In the genomic region with DNA sequence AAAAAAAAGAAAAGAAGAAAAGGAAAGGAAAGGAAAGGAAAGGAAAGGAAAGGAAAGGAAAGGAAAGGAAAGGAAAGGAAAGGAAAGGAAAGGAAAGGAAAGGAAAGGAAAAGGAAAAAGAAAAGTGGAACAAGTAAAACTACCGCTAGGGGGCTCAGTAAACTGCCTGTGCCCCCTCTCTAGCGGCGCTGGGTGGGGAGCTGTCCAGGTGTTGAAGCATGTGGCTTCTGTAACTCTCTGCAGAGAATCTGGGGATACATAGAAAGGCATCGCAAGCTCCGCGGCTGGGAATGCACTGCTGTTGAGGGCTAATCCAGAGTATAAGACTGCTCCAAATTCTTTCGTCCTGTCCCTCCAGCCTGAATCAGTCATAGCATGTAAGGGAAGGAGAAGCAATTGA, we compare ENCODE assay signal across 12 mouse cellular contexts.
A peak's percentile ranks its signal among the peaks of the same experiment; 100 is the strongest.
DNase-seq lines count a peak whose midpoint lies in the region; ATAC-seq and TF ChIP-seq lines count a peak whose summit lies in the region.
"Had no signal": no experiment of that assay in that cellular context is flagged by ENCODE, and none has a peak within 500 bp of the region (broad histone marks: within the 10 kb centered on the region; RNA-seq: fewer than 3 reads in every experiment).

No protein-coding gene starts in this region.

- WGBS in hindbrain, postnatal 0 days: 25% methylated on average over 7 of the region's 7 CpGs
- WGBS in hindbrain, embryonic 12.5 days: 31% methylated on average over 7 of the region's 7 CpGs
- 25% methylated on average over 7 of the region's 7 CpGs for WGBS in neural tube, embryonic 15.5 days
- WGBS in embryonic facial prominence, embryonic 11.5 days: 22% methylated on average over 7 of the region's 7 CpGs

- ATAC-seq in hindbrain, postnatal 0 days: no peak
- no peak for ATAC-seq in hindbrain, embryonic 12.5 days (ENCODE audit: low FRiP score)
- ATAC-seq in neural tube, embryonic 15.5 days (ENCODE audit: low FRiP score): no peak
- no peak for ATAC-seq in embryonic facial prominence, embryonic 11.5 days (replicated peaks; ENCODE audit: insufficient number of reproducible peaks, low FRiP score, low TSS enrichment, low read depth)

- no peaks in the 10 kb centered on the region for H3K27me3 ChIP-seq in hindbrain, postnatal 0 days (ENCODE audit: insufficient read depth, low read length)
- no peaks in the 10 kb centered on the region for H3K27me3 ChIP-seq in hindbrain, embryonic 12.5 days
- no peaks in the 10 kb centered on the region for H3K27me3 ChIP-seq in neural tube, embryonic 15.5 days (replicated peaks)
- H3K27me3 ChIP-seq in embryonic facial prominence, embryonic 11.5 days (ENCODE audit: control insufficient read depth, insufficient read depth, low read length): no peaks in the 10 kb centered on the region
- H3K27me3 ChIP-seq: embryonic facial prominence, embryonic 13.5 days; lung, embryonic 15.5 days had no signal

- TF ChIP-seq CTCF in hindbrain, postnatal 0 days (IDR thresholded peaks at IDR 0.05; ENCODE audit: low read depth): peak; percentile 32; the same call in 1 of the 2 replicates

- no peak for DNase-seq in hindbrain, postnatal 0 days (ENCODE audit: low spot score)
- DNase-seq in neural tube, embryonic 10.5 days (ENCODE audit: extremely low spot score, low spot score): peak; percentile 17
- peak; percentile 74 for DNase-seq in embryonic facial prominence, embryonic 11.5 days (ENCODE audit: low spot score)
- peak; percentile 39 for DNase-seq in testis, postnatal 10 days (ENCODE audit: low spot score)
- DNase-seq in right cerebral cortex, postnatal 14 days: no peak
- no peak for DNase-seq in frontal cortex, postnatal 25 days (ENCODE audit: low spot score in 2 of 2)
- DNase-seq: gastrocnemius, postnatal 14 days had no signal

- H3K4me3 ChIP-seq in hindbrain, postnatal 0 days (ENCODE audit: low read length): no peak overlapping the region
- H3K4me3 ChIP-seq in hindbrain, embryonic 12.5 days: no peak overlapping the region
- H3K4me3 ChIP-seq in neural tube, embryonic 15.5 days (replicated peaks): no peak overlapping the region
- no peak overlapping the region for H3K4me3 ChIP-seq in embryonic facial prominence, embryonic 11.5 days (ENCODE audit: low read depth, low read length)
- H3K4me3 ChIP-seq: embryonic facial prominence, embryonic 13.5 days; lung, embryonic 15.5 days had no signal

- no peaks in the 10 kb centered on the region for H3K9me3 ChIP-seq in hindbrain, postnatal 0 days (ENCODE audit: low read length)
- no peaks in the 10 kb centered on the region for H3K9me3 ChIP-seq in hindbrain, embryonic 12.5 days (replicated peaks)
- H3K9me3 ChIP-seq in neural tube, embryonic 15.5 days (replicated peaks): no peaks in the 10 kb centered on the region
- no peaks in the 10 kb centered on the region for H3K9me3 ChIP-seq in embryonic facial prominence, embryonic 11.5 days (replicated peaks; ENCODE audit: control insufficient read depth, low read length)
- H3K9me3 ChIP-seq: embryonic facial prominence, embryonic 13.5 days; lung, embryonic 15.5 days had no signal

- no peak overlapping the region for H3K9ac ChIP-seq in hindbrain, postnatal 0 days (replicated peaks; ENCODE audit: low read length)
- H3K9ac ChIP-seq in hindbrain, embryonic 12.5 days: no peak overlapping the region
- H3K9ac ChIP-seq in neural tube, embryonic 15.5 days (replicated peaks): no peak overlapping the region
- no peak overlapping the region for H3K9ac ChIP-seq in embryonic facial prominence, embryonic 11.5 days (replicated peaks; ENCODE audit: low read length)
- H3K9ac ChIP-seq: embryonic facial prominence, embryonic 13.5 days; lung, embryonic 15.5 days had no signal

- no peak overlapping the region for H3K27ac ChIP-seq in hindbrain, postnatal 0 days
- H3K27ac ChIP-seq in hindbrain, embryonic 12.5 days: no peak overlapping the region
- H3K27ac ChIP-seq in neural tube, embryonic 15.5 days (replicated peaks): no peak overlapping the region
- H3K27ac ChIP-seq in embryonic facial prominence, embryonic 11.5 days (replicated peaks; ENCODE audit: low read depth, low read length): no peak overlapping the region
- H3K27ac ChIP-seq: embryonic facial prominence, embryonic 13.5 days; lung, embryonic 15.5 days had no signal

- no peaks in the 10 kb centered on the region for H3K4me1 ChIP-seq in hindbrain, postnatal 0 days (ENCODE audit: insufficient read depth, low read length)
- H3K4me1 ChIP-seq in hindbrain, embryonic 12.5 days: no peaks in the 10 kb centered on the region
- H3K4me1 ChIP-seq in neural tube, embryonic 15.5 days: no peaks in the 10 kb centered on the region
- no peaks in the 10 kb centered on the region for H3K4me1 ChIP-seq in embryonic facial prominence, embryonic 11.5 days (ENCODE audit: control insufficient read depth, insufficient read depth, low read length)
- H3K4me1 ChIP-seq: embryonic facial prominence, embryonic 13.5 days; lung, embryonic 15.5 days had no signal

- no peak overlapping the region for H3K4me2 ChIP-seq in hindbrain, postnatal 0 days (ENCODE audit: low read depth, low read length)
- no peak overlapping the region for H3K4me2 ChIP-seq in hindbrain, embryonic 12.5 days (replicated peaks)
- H3K4me2 ChIP-seq in neural tube, embryonic 15.5 days: no peak overlapping the region
- no peak overlapping the region for H3K4me2 ChIP-seq in embryonic facial prominence, embryonic 11.5 days (ENCODE audit: low read depth, low read length)
- H3K4me2 ChIP-seq: embryonic facial prominence, embryonic 13.5 days; lung, embryonic 15.5 days had no signal

- no peaks in the 10 kb centered on the region for H3K36me3 ChIP-seq in hindbrain, postnatal 0 days (ENCODE audit: insufficient read depth, low read length)
- no peaks in the 10 kb centered on the region for H3K36me3 ChIP-seq in hindbrain, embryonic 12.5 days
- no peaks in the 10 kb centered on the region for H3K36me3 ChIP-seq in neural tube, embryonic 15.5 days
- no peaks in the 10 kb centered on the region for H3K36me3 ChIP-seq in embryonic facial prominence, embryonic 11.5 days (replicated peaks; ENCODE audit: control insufficient read depth, insufficient read depth, low read depth, low read length)
- H3K36me3 ChIP-seq: embryonic facial prominence, embryonic 13.5 days; G1E; lung, embryonic 15.5 days had no signal

Comparison
In these comparisons a context has a peak if more than half of its experiments do, and no peak if none do; other contexts are left out.
1. DNase-seq: peak in neural tube, embryonic 10.5 days (single experiment), embryonic facial prominence, embryonic 11.5 days (single experiment) and testis, postnatal 10 days (single experiment); none in hindbrain, postnatal 0 days (single experiment), right cerebral cortex, postnatal 14 days (single experiment) and frontal cortex, postnatal 25 days (0 of 2).